Mouse (Mus musculus): ENCODE results near the gene Bicc1. TPM values are rescaled to one million over a fixed set of nuclear protein-coding genes. Genes with fewer than 3 reads are reported as not detected.

Gene Bicc1
- polyA plus RNA-seq (2014; fragmentation: Illumina TruSeq; extraction: RNeasy Lipid Tissue Mini Kit (QIAGEN cat#74804); ENCODE audit: low read depth, low replicate concordance): 21.5 TPM

DNA sequence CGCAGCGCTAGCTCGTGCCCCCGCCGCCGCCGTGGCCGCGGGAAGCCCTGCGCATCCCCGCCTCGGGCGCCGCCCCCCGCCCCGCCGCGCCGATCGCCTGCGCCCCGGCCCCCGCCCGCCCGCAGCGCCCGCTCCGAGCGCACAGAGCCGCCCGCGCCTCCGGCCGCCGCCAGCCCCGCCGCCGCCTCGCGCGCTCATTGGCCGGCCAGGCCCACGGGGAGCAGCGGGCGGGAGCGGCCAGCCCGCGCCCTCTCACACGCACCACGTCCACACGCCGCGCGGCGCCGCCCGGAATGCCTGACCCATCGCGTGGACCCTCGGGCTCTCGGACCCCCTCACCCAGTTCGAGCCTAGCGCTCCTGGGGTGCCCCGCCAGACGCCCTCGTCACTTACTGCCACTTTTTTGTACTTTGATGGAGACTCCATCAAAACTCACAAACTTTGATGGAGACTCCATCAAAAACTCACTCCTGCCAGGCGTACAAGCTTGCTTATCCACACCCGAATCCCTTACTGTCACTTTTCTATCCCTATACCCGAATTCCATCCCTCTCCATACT is at the start of gene Bicc1:
Gene Bicc1, minus strand, starts transcription at position 25 of the 560 bp plus-strand sequence.

Other genes with a start within 250 kb of the Bicc1 start
- 33.2 TPM for gene Tfam, start 78.6 kb upstream of the Bicc1 start, polyA plus RNA-seq (2014; fragmentation: Illumina TruSeq; extraction: RNeasy Lipid Tissue Mini Kit (QIAGEN cat#74804); ENCODE audit: low read depth, low replicate concordance)
- gene Ube2d1, start 125.6 kb upstream of the Bicc1 start, polyA plus RNA-seq (2014; fragmentation: Illumina TruSeq; extraction: RNeasy Lipid Tissue Mini Kit (QIAGEN cat#74804); ENCODE audit: low read depth, low replicate concordance): 24.4 TPM
- 77.0 TPM for gene Cisd1, start 185.3 kb upstream of the Bicc1 start, polyA plus RNA-seq (2014; fragmentation: Illumina TruSeq; extraction: RNeasy Lipid Tissue Mini Kit (QIAGEN cat#74804); ENCODE audit: low read depth, low replicate concordance)
- 13.1 TPM for gene Ipmk, start 188.1 kb upstream of the Bicc1 start, polyA plus RNA-seq (2014; fragmentation: Illumina TruSeq; extraction: RNeasy Lipid Tissue Mini Kit (QIAGEN cat#74804); ENCODE audit: low read depth, low replicate concordance)